Mouse (Mus musculus) cerebellum, adult 2 months (tissue): ENCODE measurements around the gene Clnk.

Experiments
- CTCF ChIP-seq: fragments of 200-500 bp; IDR thresholded peaks from 2 replicates; pipeline ENCODE4 v1.5.1; 2011; ENCODE audit warnings: low read depth, mild to moderate bottlenecking, control low read depth, low read length, moderate library complexity, borderline replicate concordance; ENCODE audit not compliant: insufficient read depth
- POLR2A ChIP-seq: fragments of 200-500 bp; IDR thresholded peaks from 2 replicates; pipeline ENCODE4 v1.6.1; 2011; ENCODE audit warnings: low read length, control low read depth, borderline replicate concordance; ENCODE audit not compliant: insufficient read depth

DNA sequence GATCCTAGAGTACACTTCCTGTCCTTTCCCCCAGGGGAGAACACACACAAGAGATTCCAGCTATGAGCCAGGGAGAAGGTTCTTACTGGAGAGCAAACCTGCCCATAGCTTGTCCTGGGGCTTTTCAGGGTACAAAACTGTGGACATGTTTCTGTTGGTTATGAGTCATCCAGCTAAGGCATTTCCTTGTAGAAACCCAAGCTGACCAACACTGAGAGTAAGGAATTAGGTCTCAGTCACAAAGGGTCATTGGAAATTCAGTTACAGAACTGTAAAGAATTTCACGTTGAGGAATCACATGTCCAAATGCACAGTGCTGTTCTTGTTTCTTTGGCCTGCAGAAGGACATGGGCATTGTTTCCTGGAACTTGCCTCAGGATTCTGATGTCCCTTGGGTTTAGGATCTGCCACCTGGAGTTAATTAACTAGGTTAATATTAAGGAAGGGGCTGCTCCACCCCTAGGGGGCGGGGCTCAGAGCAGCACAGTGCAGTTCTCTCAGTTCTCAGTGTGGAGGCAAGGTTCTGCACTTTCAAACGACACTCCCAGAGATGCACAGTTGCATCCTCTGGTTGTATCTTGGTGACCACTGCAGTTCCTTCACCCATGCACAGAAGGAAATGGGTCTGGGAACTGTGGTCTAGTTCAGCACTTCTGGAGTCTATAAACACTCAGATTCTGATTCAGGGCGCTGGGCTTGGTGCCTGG lies 18.4 kb downstream of the Clnk start:
- TF ChIP-seq CTCF = no peak
- TF ChIP-seq POLR2A = no peak
